Mouse (Mus musculus): Measurements from ENCODE around the gene 1700016K19Rik. TPM values are rescaled to one million over a fixed set of nuclear protein-coding genes. Genes with fewer than 3 reads are reported as not detected.

Gene 1700016K19Rik
- polyA plus RNA-seq, 1 experiment, result 1.1 TPM

GRCm38 (mm10) chr11:76009101-76009500 lies 9.4 kb downstream of the 1700016K19Rik start:
- WGBS, result 88% methylated on average over 6 of the region's 6 CpGs
- Histone ChIP-seq H3K4me1 (ENCODE audit: control insufficient read depth, insufficient read depth, low read length) (no peaks in the 10 kb centered on the region), H3K27me3 (ENCODE audit: control insufficient read depth, insufficient read depth, low read length) (no peaks in the 10 kb centered on the region), H3K27ac (ENCODE audit: insufficient read depth, low read length) (no peak overlapping the region), H3K4me3 (replicated peaks; ENCODE audit: insufficient read depth, low read depth, low read length) (no peak overlapping the region)
- TF ChIP-seq CTCF (IDR thresholded peaks at IDR 0.05; ENCODE audit: borderline replicate concordance, insufficient read depth, low read depth, low read length), result no peak
- TF ChIP-seq POLR2A (IDR thresholded peaks at IDR 0.05; ENCODE audit: borderline replicate concordance, insufficient read depth, low read length), result no peak
- DNase-seq, result no peak

GRCm38 (mm10) chr11:76010838-76011624 lies 11.3 kb downstream of the 1700016K19Rik start:
- Histone ChIP-seq H3K27ac (ENCODE audit: insufficient read depth, low read length) (no peak overlapping the region), H3K4me3 (replicated peaks; ENCODE audit: insufficient read depth, low read depth, low read length) (no peak overlapping the region), H3K27me3 (ENCODE audit: control insufficient read depth, insufficient read depth, low read length) (no peaks in the 10 kb centered on the region), H3K4me1 (ENCODE audit: control insufficient read depth, insufficient read depth, low read length) (no peaks in the 10 kb centered on the region)
- no peak for DNase-seq
- 89% methylated on average over 9 of the region's 9 CpGs for WGBS
- TF ChIP-seq CTCF (IDR thresholded peaks at IDR 0.05; ENCODE audit: borderline replicate concordance, insufficient read depth, low read depth, low read length), result no peak
- TF ChIP-seq POLR2A (IDR thresholded peaks at IDR 0.05; ENCODE audit: borderline replicate concordance, insufficient read depth, low read length), result no peak

- Histone ChIP-seq H3K4me3 (replicated peaks; ENCODE audit: insufficient read depth, low read depth, low read length) (no peak overlapping the region), H3K27ac (ENCODE audit: insufficient read depth, low read length) (no peak overlapping the region), H3K27me3 (ENCODE audit: control insufficient read depth, insufficient read depth, low read length) (no peaks in the 10 kb centered on the region), H3K4me1 (ENCODE audit: control insufficient read depth, insufficient read depth, low read length) (peaks cover 5% of the 10 kb centered on the region; the same call in 1 of the 2 replicates)
- 88% methylated on average over 6 of the region's 6 CpGs for WGBS
- no peak for TF ChIP-seq POLR2A (IDR thresholded peaks at IDR 0.05; ENCODE audit: borderline replicate concordance, insufficient read depth, low read length)
- TF ChIP-seq CTCF (IDR thresholded peaks at IDR 0.05; ENCODE audit: borderline replicate concordance, insufficient read depth, low read depth, low read length), result no peak
- no peak for DNase-seq
These were observed 15.5 kb downstream of the 1700016K19Rik start for GRCm38 (mm10) chr11:76015251-76015650.

- Histone ChIP-seq H3K27me3 (ENCODE audit: control insufficient read depth, insufficient read depth, low read length) (no peaks in the 10 kb centered on the region), H3K4me3 (replicated peaks; ENCODE audit: insufficient read depth, low read depth, low read length) (no peak overlapping the region), H3K27ac (ENCODE audit: insufficient read depth, low read length) (no peak overlapping the region), H3K4me1 (ENCODE audit: control insufficient read depth, insufficient read depth, low read length) (peaks cover 9% of the 10 kb centered on the region)
- 68% methylated on average over 4 of the region's 4 CpGs for WGBS
- no peak for DNase-seq
- no peak for TF ChIP-seq POLR2A (IDR thresholded peaks at IDR 0.05; ENCODE audit: borderline replicate concordance, insufficient read depth, low read length)
- no peak for TF ChIP-seq CTCF (IDR thresholded peaks at IDR 0.05; ENCODE audit: borderline replicate concordance, insufficient read depth, low read depth, low read length)
These were observed 16.1 kb downstream of the 1700016K19Rik start for GRCm38 (mm10) chr11:76015814-76016213.

- 23% methylated on average over 4 of the region's 4 CpGs for WGBS
These were observed 20.2 kb downstream of the 1700016K19Rik start for GRCm38 (mm10) chr11:76019879-76020278.

GRCm38 (mm10) chr11:76020916-76021315 lies 21.2 kb downstream of the 1700016K19Rik start:
- DNase-seq, result no peak
- TF ChIP-seq CTCF (IDR thresholded peaks at IDR 0.05; ENCODE audit: borderline replicate concordance, insufficient read depth, low read depth, low read length), result no peak
- TF ChIP-seq POLR2A (IDR thresholded peaks at IDR 0.05; ENCODE audit: borderline replicate concordance, insufficient read depth, low read length), result no peak
- peaks cover 22% of the 10 kb centered on the region for H3K4me1 ChIP-seq (ENCODE audit: control insufficient read depth, insufficient read depth, low read length)
- no peaks in the 10 kb centered on the region for H3K27me3 ChIP-seq (ENCODE audit: control insufficient read depth, insufficient read depth, low read length)
- 79% methylated on average over 9 of the region's 9 CpGs for WGBS
- H3K4me3 ChIP-seq (replicated peaks; ENCODE audit: insufficient read depth, low read depth, low read length), result no peak overlapping the region
- no peak overlapping the region for H3K27ac ChIP-seq (ENCODE audit: insufficient read depth, low read length)

More at GRCm38 (mm10) chr11:76019879-76020278, 20.2 kb downstream of the 1700016K19Rik start:
- DNase-seq, result no peak
- Histone ChIP-seq H3K4me3 (replicated peaks; ENCODE audit: insufficient read depth, low read depth, low read length) (no peak overlapping the region), H3K27ac (ENCODE audit: insufficient read depth, low read length) (no peak overlapping the region), H3K4me1 (ENCODE audit: control insufficient read depth, insufficient read depth, low read length) (peaks cover 14% of the 10 kb centered on the region), H3K27me3 (ENCODE audit: control insufficient read depth, insufficient read depth, low read length) (no peaks in the 10 kb centered on the region)
- TF ChIP-seq POLR2A (IDR thresholded peaks at IDR 0.05; ENCODE audit: borderline replicate concordance, insufficient read depth, low read length) (no peak), CTCF (IDR thresholded peaks at IDR 0.05; ENCODE audit: borderline replicate concordance, insufficient read depth, low read depth, low read length) (no peak)

- WGBS, result 68% methylated on average over 7 of the region's 7 CpGs
- TF ChIP-seq POLR2A (IDR thresholded peaks at IDR 0.05; ENCODE audit: borderline replicate concordance, insufficient read depth, low read length) (no peak), CTCF (IDR thresholded peaks at IDR 0.05; ENCODE audit: borderline replicate concordance, insufficient read depth, low read depth, low read length) (no peak)
These were observed 25.4 kb downstream of the 1700016K19Rik start for GRCm38 (mm10) chr11:76025080-76025583.

More at GRCm38 (mm10) chr11:76025080-76025583, 25.4 kb downstream of the 1700016K19Rik start:
- Histone ChIP-seq H3K4me1 (ENCODE audit: control insufficient read depth, insufficient read depth, low read length) (peaks cover 25% of the 10 kb centered on the region), H3K27me3 (ENCODE audit: control insufficient read depth, insufficient read depth, low read length) (no peaks in the 10 kb centered on the region), H3K4me3 (replicated peaks; ENCODE audit: insufficient read depth, low read depth, low read length) (no peak overlapping the region), H3K27ac (ENCODE audit: insufficient read depth, low read length) (no peak overlapping the region)
- no peak for DNase-seq

Measured in cerebellum, adult 2 months (tissue).